Mouse (Mus musculus) embryonic facial prominence, embryonic 10.5 days (tissue): ENCODE data around the gene Insl5. TPM values are rescaled to one million over a fixed set of nuclear protein-coding genes. Genes with fewer than 3 reads are reported as not detected.
A peak's percentile ranks its signal among the peaks of the same experiment; 100 is the strongest.

Source experiments
- DNase-seq: peaks from one replicate; pipeline ENCODE4 v3.0.0-alpha.2; 2017; ENCODE audit warnings: low spot score
- H3K27ac ChIP-seq: fragments of 300-500 bp; sonication (generic); replicated peaks from 2 replicates; pipeline ENCODE4 v1.5.1; 2016; ENCODE audit warnings: mild to moderate bottlenecking
- H3K27me3 ChIP-seq: fragments of 300-500 bp; sonication (generic); replicated peaks from 2 replicates; pipeline ENCODE4 v1.6.1; 2016; ENCODE audit warnings: low read depth, mild to moderate bottlenecking; ENCODE audit not compliant: poor library complexity, severe bottlenecking
- H3K36me3 ChIP-seq: fragments of 300-500 bp; sonication (generic); replicated peaks from 2 replicates; pipeline ENCODE4 v1.6.1; 2016; ENCODE audit warnings: mild to moderate bottlenecking, moderate library complexity
- H3K4me1 ChIP-seq: fragments of 300-500 bp; sonication (generic); 2 replicates; pipeline ENCODE4 v1.6.1; 2016
- H3K4me3 ChIP-seq: fragments of 300-500 bp; sonication (generic); 2 replicates; pipeline ENCODE4 v1.5.1; 2016; ENCODE audit warnings: mild to moderate bottlenecking, moderate library complexity
- H3K9me3 ChIP-seq: fragments of 300-500 bp; sonication (generic); 2 replicates; pipeline ENCODE4 v1.6.1; 2016; ENCODE audit warnings: mild to moderate bottlenecking
- WGBS: fragments of 180-500 bp; shearing (Covaris S2); methylation state at CpG from one replicate; pipeline ENCODE4 v1.1.7; 2016; 5-methylcytosine and 5-hydroxymethylcytosine counted together
- polyA plus RNA-seq: library from polyadenylated mRNA; unstranded; fragments of >200 nt; fragmentation: Nextera tagmentation; extraction: Ambion mirVana; gene quantifications from 2 replicates; pipeline ENCODE4 v1.2.1, GENCODE M21; 2016

Insl5 gene
- polyA plus RNA-seq, 1 experiment from 2014 or later: 0.30 TPM

DNA sequence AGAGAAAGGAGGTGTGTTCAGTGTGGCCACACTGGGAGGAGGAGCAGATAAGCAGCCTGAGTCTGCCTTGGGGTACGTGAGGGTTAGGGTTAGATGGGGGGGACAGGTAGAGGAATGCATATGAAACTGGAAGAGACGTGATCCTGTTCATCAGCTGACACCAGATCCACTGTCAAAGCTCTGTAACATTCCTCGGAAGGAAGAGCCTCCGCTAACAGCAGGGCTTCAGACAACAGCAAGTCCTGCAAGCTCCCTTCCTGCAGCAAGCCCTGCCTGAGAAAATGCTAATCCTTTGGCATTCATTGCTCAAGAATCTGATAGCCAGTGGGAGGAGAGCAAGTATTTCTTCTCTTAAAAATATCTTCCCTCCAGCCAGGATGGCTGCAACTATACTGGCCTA is 13.2 kb downstream of the Insl5 start:
- no peak for DNase-seq
- peak overlapping the region; percentile 45; the same call in 1 of the 2 replicates for H3K27ac ChIP-seq
- H3K36me3 ChIP-seq: no peaks in the 10 kb centered on the region
- peaks cover 38% of the 10 kb centered on the region for H3K4me1 ChIP-seq
- no peaks in the 10 kb centered on the region for H3K9me3 ChIP-seq
- no peak overlapping the region; the same call in 1 of the 2 replicates for H3K4me3 ChIP-seq
- 4% methylated on average over 4 of the region's 4 CpGs for WGBS
- H3K27me3 ChIP-seq: no peaks in the 10 kb centered on the region

- 37% methylated on average over 7 of the region's 7 CpGs for WGBS
- DNase-seq: peak; percentile 36
- Histone ChIP-seq H3K4me1 (peaks cover 40% of the 10 kb centered on the region), H3K9me3 (no peaks in the 10 kb centered on the region), H3K27me3 (no peaks in the 10 kb centered on the region), H3K4me3 (no peak overlapping the region), H3K27ac (peak overlapping the region; percentile 48; the same call in 1 of the 2 replicates), H3K36me3 (no peaks in the 10 kb centered on the region)
These were observed 14.8 kb downstream of the Insl5 start for GRCm38 (mm10) chr4:103011823-103012222.

GRCm38 (mm10) chr4:103010734-103011133 is 15.9 kb downstream of the Insl5 start:
- Histone ChIP-seq H3K27me3 (no peaks in the 10 kb centered on the region), H3K27ac (no peak overlapping the region), H3K4me1 (peaks cover 42% of the 10 kb centered on the region), H3K36me3 (no peaks in the 10 kb centered on the region), H3K4me3 (no peak overlapping the region), H3K9me3 (no peaks in the 10 kb centered on the region)
- DNase-seq: no peak
- WGBS: 92% methylated on average over 4 of the region's 4 CpGs

- DNase-seq: peak; percentile 63
- Histone ChIP-seq H3K27me3 (no peaks in the 10 kb centered on the region), H3K27ac (peak overlapping the region; percentile 83; the same call in 1 of the 2 replicates), H3K4me1 (peaks cover 26% of the 10 kb centered on the region), H3K9me3 (no peaks in the 10 kb centered on the region), H3K36me3 (no peaks in the 10 kb centered on the region), H3K4me3 (no peak overlapping the region)
- WGBS: 50% methylated on average over 4 of the region's 4 CpGs
These were observed 19.7 kb downstream of the Insl5 start for GRCm38 (mm10) chr4:103006943-103007418.

DNA sequence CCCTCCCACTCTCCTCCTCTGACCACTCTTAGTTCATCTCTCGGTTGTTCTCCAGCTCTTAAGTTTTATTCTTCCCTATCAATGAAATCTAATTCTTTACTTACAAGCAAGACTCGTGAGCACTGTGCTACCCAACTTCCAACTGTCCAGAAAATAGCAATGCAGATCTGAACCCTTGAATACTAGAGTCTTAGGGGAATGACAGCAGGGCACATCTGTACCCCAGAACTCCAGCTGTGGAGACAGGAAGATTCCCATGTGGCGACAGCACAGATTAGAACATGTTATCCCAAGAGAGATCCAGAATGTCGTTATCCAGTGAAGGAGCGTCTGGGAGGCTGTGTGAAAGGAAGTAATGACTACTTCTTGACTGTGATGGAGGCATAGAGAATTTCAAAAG is 20.4 kb downstream of the Insl5 start:
- Histone ChIP-seq H3K9me3 (no peaks in the 10 kb centered on the region), H3K4me1 (peaks cover 21% of the 10 kb centered on the region), H3K36me3 (no peaks in the 10 kb centered on the region), H3K27ac (peak overlapping the region; percentile 83), H3K27me3 (no peaks in the 10 kb centered on the region), H3K4me3 (no peak overlapping the region)
- WGBS: 75% methylated on average over 5 of the region's 5 CpGs
- DNase-seq: no peak

DNA sequence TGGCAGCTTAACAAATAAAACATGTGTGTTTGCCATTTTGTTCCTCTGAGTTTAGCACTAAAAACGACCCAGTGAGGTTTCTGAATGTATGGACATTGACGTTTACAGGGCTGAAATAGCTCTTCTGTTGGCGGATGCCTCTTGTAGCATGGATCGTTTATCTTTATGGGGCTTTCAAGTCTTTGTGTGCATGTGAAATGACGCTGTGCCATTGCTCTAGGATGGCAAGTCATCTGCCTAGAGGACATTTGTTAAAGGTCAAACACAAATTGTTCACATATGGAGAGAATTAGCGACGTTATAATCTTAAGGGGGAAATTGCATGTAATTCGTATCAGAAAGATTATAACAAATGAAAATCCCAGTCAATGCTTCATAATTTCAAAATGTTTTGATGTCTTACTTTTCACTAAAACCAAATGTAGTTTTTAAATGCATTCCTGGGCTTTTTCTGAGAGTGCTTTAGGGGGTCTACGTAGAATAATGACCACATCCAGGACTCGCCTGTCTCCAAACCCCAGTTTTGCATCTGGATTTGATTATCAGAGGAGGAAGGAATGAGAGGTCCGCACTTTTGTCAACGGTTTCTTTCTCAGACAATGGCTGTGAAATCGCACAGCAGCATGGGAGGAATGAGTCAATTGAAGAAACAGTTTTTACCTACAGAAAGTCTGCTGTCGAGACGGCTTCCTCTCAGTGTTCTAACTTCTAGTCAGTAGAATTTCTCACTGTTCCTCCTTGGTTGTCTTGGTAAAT is 21.3 kb downstream of the Insl5 start:
- Histone ChIP-seq H3K4me3 (no peak overlapping the region), H3K4me1 (peaks cover 22% of the 10 kb centered on the region), H3K9me3 (no peaks in the 10 kb centered on the region), H3K27ac (peak overlapping the region; percentile 83), H3K27me3 (no peaks in the 10 kb centered on the region), H3K36me3 (no peaks in the 10 kb centered on the region)
- peak; percentile 56 for DNase-seq
- WGBS: 37% methylated on average over 15 of the region's 15 CpGs

DNA sequence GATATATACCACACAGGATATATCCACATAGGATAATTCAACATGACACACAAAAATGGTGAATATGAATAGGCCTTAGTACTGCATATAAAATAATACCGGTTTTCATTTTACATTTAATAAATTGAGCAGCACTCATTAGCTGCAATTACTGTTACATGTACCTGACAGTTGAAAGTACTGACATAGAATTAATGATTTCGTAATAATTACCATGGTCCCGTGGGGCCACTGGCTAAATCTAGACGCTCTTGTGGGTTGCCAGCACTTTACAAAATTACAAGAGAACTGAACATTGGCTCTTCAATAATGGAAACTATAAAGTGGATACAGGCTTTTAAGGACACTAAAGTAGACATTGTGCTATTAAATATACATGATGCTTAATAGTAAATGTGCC is 22.0 kb downstream of the Insl5 start:
- Histone ChIP-seq H3K36me3 (no peaks in the 10 kb centered on the region), H3K27ac (peak overlapping the region; percentile 83)
- 80% methylated on average over 4 of the region's 4 CpGs for WGBS

DNA sequence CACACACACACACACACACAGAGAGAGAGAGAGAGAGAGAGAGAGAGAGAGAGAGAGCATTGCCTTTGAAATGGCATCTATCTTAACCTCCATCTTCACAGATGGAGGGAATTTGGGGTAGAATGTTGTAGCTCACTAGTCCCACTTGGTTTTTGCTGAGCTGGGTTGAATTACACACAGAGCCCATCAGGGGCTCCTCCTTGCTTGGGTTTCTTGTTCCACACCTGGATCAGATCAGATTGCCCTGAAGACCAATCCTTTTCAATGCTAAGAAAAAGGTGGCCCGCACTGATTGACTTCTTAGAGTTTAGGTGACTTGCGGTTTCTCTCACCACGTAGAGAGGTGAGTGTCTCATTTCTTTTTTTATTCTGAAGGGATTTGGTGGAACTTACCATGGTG is 35.0 kb downstream of the Insl5 start:
- no peak for DNase-seq
- 49% methylated on average over 3 of the region's 3 CpGs for WGBS
- H3K36me3 ChIP-seq: no peaks in the 10 kb centered on the region

More for the DNA sequence above, 22.0 kb downstream of the Insl5 start:
- no peaks in the 10 kb centered on the region for H3K9me3 ChIP-seq
- DNase-seq: no peak
- peaks cover 29% of the 10 kb centered on the region for H3K4me1 ChIP-seq
- H3K4me3 ChIP-seq: no peak overlapping the region
- H3K27me3 ChIP-seq: no peaks in the 10 kb centered on the region

GRCm38 (mm10) chr4:102990595-102991340 is 35.9 kb downstream of the Insl5 start:
- no peak overlapping the region for H3K27ac ChIP-seq
- H3K9me3 ChIP-seq: no peaks in the 10 kb centered on the region
- H3K27me3 ChIP-seq: no peaks in the 10 kb centered on the region
- H3K36me3 ChIP-seq: no peaks in the 10 kb centered on the region
- DNase-seq: no peak
- peaks cover 23% of the 10 kb centered on the region for H3K4me1 ChIP-seq
- 78% methylated on average over 11 of the region's 11 CpGs for WGBS
- H3K4me3 ChIP-seq: no peak overlapping the region

More for the DNA sequence above, 35.0 kb downstream of the Insl5 start:
- H3K27me3 ChIP-seq: no peaks in the 10 kb centered on the region
- H3K27ac ChIP-seq: no peak overlapping the region
- H3K4me3 ChIP-seq: no peak overlapping the region
- H3K9me3 ChIP-seq: no peaks in the 10 kb centered on the region
- peaks cover 23% of the 10 kb centered on the region for H3K4me1 ChIP-seq

- peaks cover 23% of the 10 kb centered on the region for H3K4me1 ChIP-seq
- no peak for DNase-seq
- H3K27ac ChIP-seq: no peak overlapping the region
- no peaks in the 10 kb centered on the region for H3K9me3 ChIP-seq
- H3K27me3 ChIP-seq: no peaks in the 10 kb centered on the region
- H3K4me3 ChIP-seq: no peak overlapping the region
- WGBS: 81% methylated on average over 4 of the region's 4 CpGs
- H3K36me3 ChIP-seq: no peaks in the 10 kb centered on the region
These were observed 36.6 kb downstream of the Insl5 start for GRCm38 (mm10) chr4:102990016-102990415.

DNA sequence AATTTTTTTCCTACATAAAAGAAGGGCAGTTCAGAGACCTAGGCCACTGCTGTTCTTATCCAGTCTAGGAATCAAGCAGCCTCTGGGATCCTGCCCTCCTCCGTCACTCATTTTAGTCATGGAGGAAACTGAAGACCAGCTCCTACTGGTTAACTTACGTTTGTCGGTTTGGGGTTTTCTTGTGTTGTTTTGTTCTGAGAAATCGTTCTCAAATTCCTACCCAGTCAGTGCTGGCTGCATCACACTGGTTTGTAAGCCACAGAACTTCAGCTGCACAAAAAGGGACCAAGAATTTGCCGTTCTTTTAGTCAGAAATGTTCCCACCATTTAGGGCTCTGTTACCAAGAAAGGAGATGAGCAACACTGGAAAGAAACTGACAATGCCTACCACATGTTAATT is 37.3 kb downstream of the Insl5 start:
- no peak overlapping the region for H3K27ac ChIP-seq
- 80% methylated on average over 5 of the region's 5 CpGs for WGBS
- H3K9me3 ChIP-seq: no peaks in the 10 kb centered on the region
- no peak for DNase-seq
- no peaks in the 10 kb centered on the region for H3K36me3 ChIP-seq
- H3K4me3 ChIP-seq: no peak overlapping the region
- peaks cover 23% of the 10 kb centered on the region for H3K4me1 ChIP-seq
- no peaks in the 10 kb centered on the region for H3K27me3 ChIP-seq

DNA sequence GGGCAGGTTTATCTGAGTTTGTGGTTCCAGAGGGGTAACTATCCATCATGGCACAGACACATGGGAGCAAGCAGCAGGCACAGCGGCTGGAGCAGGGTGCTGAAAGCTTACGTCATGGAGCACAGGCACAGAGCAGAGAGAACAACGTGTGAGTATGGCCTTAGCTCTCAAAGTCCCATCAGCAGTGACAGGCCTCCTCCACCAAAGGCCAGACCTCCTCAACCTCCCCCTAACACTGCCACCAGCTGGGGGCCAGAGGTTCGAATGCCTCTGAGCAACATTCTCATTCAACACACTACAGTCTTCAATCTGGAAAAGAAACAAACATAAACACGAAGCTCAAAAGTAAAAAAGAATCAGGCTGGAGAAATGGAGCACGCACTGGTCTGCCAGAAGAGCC is 38.1 kb downstream of the Insl5 start:
- no peaks in the 10 kb centered on the region for H3K27me3 ChIP-seq
- 74% methylated on average over 6 of the region's 6 CpGs for WGBS
- H3K36me3 ChIP-seq: no peaks in the 10 kb centered on the region
- H3K27ac ChIP-seq: no peak overlapping the region
- H3K4me1 ChIP-seq: peaks cover 20% of the 10 kb centered on the region
- DNase-seq: no peak
- no peak overlapping the region for H3K4me3 ChIP-seq
- no peaks in the 10 kb centered on the region for H3K9me3 ChIP-seq

- 81% methylated on average over 2 of the region's 2 CpGs for WGBS
- H3K9me3 ChIP-seq: no peaks in the 10 kb centered on the region
These were observed 38.9 kb downstream of the Insl5 start for GRCm38 (mm10) chr4:102987756-102988155.

More at GRCm38 (mm10) chr4:102987756-102988155, 38.9 kb downstream of the Insl5 start:
- DNase-seq: no peak
- no peak overlapping the region for H3K27ac ChIP-seq
- no peaks in the 10 kb centered on the region for H3K27me3 ChIP-seq
- H3K4me1 ChIP-seq: peaks cover 19% of the 10 kb centered on the region
- H3K36me3 ChIP-seq: no peaks in the 10 kb centered on the region
- no peak overlapping the region for H3K4me3 ChIP-seq
